Mouse (Mus musculus) heart, embryonic 14.5 days (tissue): ENCODE data around the gene Psen2. TPM values are rescaled to one million over a fixed set of nuclear protein-coding genes. Genes with fewer than 3 reads are reported as not detected.
A peak's percentile ranks its signal among the peaks of the same experiment; 100 is the strongest.

Experiments
- ATAC-seq: fragments of 200-750 bp; cut with Nextera tagmentation; 2 replicates; pipeline ENCODE4 v1.8.0; 2017; ENCODE audit warnings: low read depth, moderate TSS enrichment; ENCODE audit not compliant: insufficient number of reproducible peaks, insufficient read depth, low FRiP score
- H3K27ac ChIP-seq, 2 experiments: fragments of 200-500 bp in 1 of 2; fragments of 300-500 bp in 1 of 2; sonication (generic) in 1 of 2; replicated peaks in 1 of 2; 2 replicates each; pipeline ENCODE4 v1.5.1; 2012 to 2014; ENCODE audit warnings: low read depth in 2 of 2, low read length in 2 of 2, control low read depth in 1 of 2, mild to moderate bottlenecking in 1 of 2, mixed read lengths in 1 of 2; ENCODE audit not compliant: control insufficient read depth in 1 of 2, insufficient read depth in 1 of 2
- H3K27me3 ChIP-seq: fragments of 300-500 bp; sonication (generic); 2 replicates; pipeline ENCODE4 v1.6.1; 2014; ENCODE audit warnings: mild to moderate bottlenecking, low read length, control low read depth; ENCODE audit not compliant: control insufficient read depth, insufficient read depth
- H3K36me3 ChIP-seq: fragments of 300-500 bp; sonication (generic); 2 replicates; pipeline ENCODE4 v1.6.1; 2014; ENCODE audit warnings: mild to moderate bottlenecking, control low read depth, low read length, mixed read lengths; ENCODE audit not compliant: control insufficient read depth, insufficient read depth
- H3K4me1 ChIP-seq, 2 experiments: fragments of 200-500 bp in 1 of 2; fragments of 300-500 bp in 1 of 2; sonication (generic) in 1 of 2; 2 replicates each; pipeline ENCODE4 v1.6.1; 2012 to 2014; ENCODE audit warnings: low read length in 2 of 2, control low read depth in 1 of 2, mixed read lengths in 1 of 2; ENCODE audit not compliant: control insufficient read depth in 2 of 2, insufficient read depth in 2 of 2
- H3K4me2 ChIP-seq: fragments of 300-500 bp; sonication (generic); 2 replicates; pipeline ENCODE4 v1.6.1; 2014; ENCODE audit warnings: mild to moderate bottlenecking, low read length
- H3K4me3 ChIP-seq, 2 experiments: fragments of 200-500 bp in 1 of 2; fragments of 300-500 bp in 1 of 2; sonication (generic) in 1 of 2; 2 replicates each; pipeline ENCODE4 v1.5.1; 2012 to 2014; ENCODE audit warnings: low read length in 2 of 2, mild to moderate bottlenecking in 2 of 2, control low read depth in 1 of 2, low read depth in 1 of 2, moderate library complexity in 1 of 2; ENCODE audit not compliant: control insufficient read depth in 1 of 2, insufficient read depth in 1 of 2
- H3K9ac ChIP-seq: fragments of 300-500 bp; sonication (generic); 2 replicates; pipeline ENCODE4 v1.6.1; 2014; ENCODE audit warnings: mild to moderate bottlenecking, low read length
- H3K9me3 ChIP-seq: fragments of 300-500 bp; sonication (generic); 2 replicates; pipeline ENCODE4 v1.6.1; 2016; ENCODE audit warnings: low read length, control low read depth; ENCODE audit not compliant: control insufficient read depth
- WGBS: fragments of 180-500 bp; shearing (Covaris S2); extraction: QIAGEN DNeasy Blood & Tissue Kit; methylation state at CpG from one replicate; pipeline ENCODE4 v1.1.7; 2014; 5-methylcytosine and 5-hydroxymethylcytosine counted together
- polyA plus RNA-seq: library from polyadenylated mRNA; unstranded; fragments of >200 nt; fragmentation: Nextera tagmentation; extraction: Ambion mirVana; gene quantifications from 2 replicates; pipeline ENCODE4 v1.2.1, GENCODE M21; 2014

Psen2 gene
- polyA plus RNA-seq, 1 experiment from 2014 or later: 14.7 TPM

- no peaks in the 10 kb centered on the region for H3K27me3 ChIP-seq
- no peak overlapping the region for H3K4me2 ChIP-seq
- peaks cover 7 to 18% of the 10 kb centered on the region in 2 experiments for H3K4me1 ChIP-seq
- no peaks in the 10 kb centered on the region for H3K36me3 ChIP-seq
- ATAC-seq: no peak
- H3K9ac ChIP-seq: no peak overlapping the region
- H3K27ac ChIP-seq: no peak overlapping the region
- WGBS: 52% methylated on average over 10 of the region's 10 CpGs
- peaks cover 6% of the 10 kb centered on the region; the same call in 1 of the 2 replicates for H3K9me3 ChIP-seq
- no peak overlapping the region for H3K4me3 ChIP-seq
Observed at GRCm38 (mm10) chr1:180274725-180275308, 11.6 kb upstream of the Psen2 start.

GRCm38 (mm10) chr1:180269033-180269432 is 5.8 kb upstream of the Psen2 start:
- Histone ChIP-seq H3K4me2 (no peak overlapping the region), H3K9me3 (no peaks in the 10 kb centered on the region), H3K36me3 (no peaks in the 10 kb centered on the region), H3K27me3 (0 out of 2 replicates have a peak, but pooled peaks cover 7% of the 10 kb centered on the region), H3K27ac (no peak overlapping the region), H3K4me3 (no peak overlapping the region), H3K4me1 (peaks cover 7 to 9% of the 10 kb centered on the region in 2 experiments; a peak in 3 of 4 replicates), H3K9ac (peak overlapping the region; percentile 41)
- no peak for ATAC-seq
- WGBS: 92% methylated on average over 2 of the region's 2 CpGs

- peak; percentile 66 for ATAC-seq
- 13% methylated on average over 12 of the region's 12 CpGs for WGBS
- Histone ChIP-seq H3K27me3 (0 out of 2 replicates have a peak, but pooled peaks cover 7% of the 10 kb centered on the region), H3K4me2 (no peak overlapping the region), H3K9ac (peak overlapping the region; percentile 41), H3K36me3 (no peaks in the 10 kb centered on the region), H3K9me3 (no peaks in the 10 kb centered on the region), H3K27ac (no peak overlapping the region), H3K4me1 (peaks cover 7 to 9% of the 10 kb centered on the region in 2 experiments; a peak in 3 of 4 replicates), H3K4me3 (no peak overlapping the region)
Observed at GRCm38 (mm10) chr1:180268249-180269031, 5.2 kb upstream of the Psen2 start.

- H3K4me3 ChIP-seq: no peak overlapping the region
- no peak overlapping the region for H3K27ac ChIP-seq
- peaks cover 9% of the 10 kb centered on the region in 2 experiments; a peak in 3 of 4 replicates for H3K4me1 ChIP-seq
- no peak for ATAC-seq
- H3K27me3 ChIP-seq: 0 out of 2 replicates have a peak, but pooled peaks cover 7% of the 10 kb centered on the region
- WGBS: 65% methylated on average over 10 of the region's 10 CpGs
- no peaks in the 10 kb centered on the region for H3K9me3 ChIP-seq
- no peak overlapping the region for H3K4me2 ChIP-seq
- no peak overlapping the region for H3K9ac ChIP-seq
- no peaks in the 10 kb centered on the region for H3K36me3 ChIP-seq
Observed at GRCm38 (mm10) chr1:180267151-180267550, 3.9 kb upstream of the Psen2 start.

- 0 out of 2 replicates have a peak, but pooled peaks cover 7% of the 10 kb centered on the region for H3K27me3 ChIP-seq
- H3K4me1 ChIP-seq: peaks cover 9 to 11% of the 10 kb centered on the region in 2 experiments; a peak in 3 of 4 replicates
- no peaks in the 10 kb centered on the region for H3K36me3 ChIP-seq
- 0 out of 2 replicates have a peak overlapping the region, but pooled peaks have one; percentile 39 for H3K9ac ChIP-seq
- WGBS: 12% methylated on average over 7 of the region's 7 CpGs
- H3K27ac ChIP-seq: peak overlapping the region; percentile 23 to 52; a peak in 2 of 4 replicates
- ATAC-seq: no peak
- H3K9me3 ChIP-seq: no peaks in the 10 kb centered on the region
- peak overlapping the region; percentile 52 for H3K4me2 ChIP-seq
- H3K4me3 ChIP-seq: no peak overlapping the region
Observed at GRCm38 (mm10) chr1:180265399-180265798, 2.2 kb upstream of the Psen2 start.

- peaks cover 9 to 11% of the 10 kb centered on the region in 2 experiments; a peak in 3 of 4 replicates for H3K4me1 ChIP-seq
- no peak overlapping the region; a peak in 1 of 4 replicates for H3K4me3 ChIP-seq
- no peaks in the 10 kb centered on the region for H3K9me3 ChIP-seq
- no peak for ATAC-seq
- H3K27me3 ChIP-seq: 0 out of 2 replicates have a peak, but pooled peaks cover 7% of the 10 kb centered on the region
- WGBS: 60% methylated on average over 10 of the region's 10 CpGs
- H3K36me3 ChIP-seq: no peaks in the 10 kb centered on the region
- H3K27ac ChIP-seq: peak overlapping the region; percentile 23 to 52; a peak in 2 of 4 replicates
- H3K4me2 ChIP-seq: peak overlapping the region; percentile 52
- 0 out of 2 replicates have a peak overlapping the region, but pooled peaks have one; percentile 39 for H3K9ac ChIP-seq
Observed at GRCm38 (mm10) chr1:180264851-180265250, 1.6 kb upstream of the Psen2 start.

GRCm38 (mm10) chr1:180264389-180264788 is 1.2 kb upstream of the Psen2 start:
- Histone ChIP-seq H3K36me3 (no peaks in the 10 kb centered on the region), H3K9me3 (no peaks in the 10 kb centered on the region), H3K4me3 (no peak overlapping the region), H3K4me1 (peaks cover 9 to 11% of the 10 kb centered on the region in 2 experiments; a peak in 3 of 4 replicates), H3K4me2 (no peak overlapping the region), H3K27ac (no peak overlapping the region), H3K9ac (no peak overlapping the region), H3K27me3 (0 out of 2 replicates have a peak, but pooled peaks cover 7% of the 10 kb centered on the region)
- no peak for ATAC-seq
- 69% methylated on average over 6 of the region's 6 CpGs for WGBS
